Mouse (Mus musculus): ENCODE measurements at regions not wholly inside any gene's neighbourhood (a gene's known extent, or its start where the extent isn't known, plus 50 kb on each side); places are given as distances from the start of the nearest gene placed in this dataset.

DNA sequence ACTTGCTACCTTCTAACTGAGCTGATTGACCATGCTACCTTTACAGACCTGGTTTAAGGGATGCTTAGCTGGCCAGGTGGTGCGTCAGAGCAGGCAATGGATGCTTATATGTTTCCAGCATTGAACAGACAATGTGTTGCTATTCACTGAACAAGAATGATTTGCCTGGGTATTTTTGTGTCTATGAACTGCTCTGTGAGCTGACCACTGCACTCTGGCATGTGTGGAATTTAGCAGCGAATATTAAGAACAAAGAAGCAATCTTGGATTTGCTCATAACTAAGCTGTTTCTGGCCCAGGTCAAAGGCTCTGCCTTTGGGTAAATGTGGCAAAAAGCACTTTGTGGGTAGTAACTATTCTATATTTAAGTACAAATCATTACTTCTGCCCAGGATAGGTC, 58.3 kb upstream of the Ccdc39 start:
- intact Hi-C loops (cut with DNase I; ENCODE audit: low total_unique reads): no loop called here

DNA sequence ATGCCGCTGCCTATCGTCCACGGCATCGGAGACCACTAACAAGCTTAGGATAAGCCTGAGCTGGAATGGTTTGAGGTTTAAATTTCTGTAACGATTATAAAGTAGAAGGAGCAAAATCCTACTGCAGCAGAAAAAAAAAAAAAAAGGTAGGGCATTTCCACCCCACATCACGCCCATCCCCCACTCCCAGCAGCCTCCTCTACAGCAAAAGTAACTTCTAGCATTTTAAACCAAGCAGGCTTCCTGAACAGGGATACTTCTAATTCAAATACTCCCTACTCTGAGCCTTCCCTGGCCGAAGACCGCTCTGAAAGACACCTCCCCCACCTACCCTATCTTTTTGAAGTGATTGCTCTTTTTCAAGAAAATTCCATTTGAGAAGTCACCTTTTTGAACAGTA, 59.2 kb upstream of the Ccdc39 start:
- intact Hi-C loops (cut with DNase I; ENCODE audit: low total_unique reads): no loop called here
- DNase-seq: no peak

More for the DNA sequence above, 58.3 kb upstream of the Ccdc39 start:
- no peak for DNase-seq

DNA sequence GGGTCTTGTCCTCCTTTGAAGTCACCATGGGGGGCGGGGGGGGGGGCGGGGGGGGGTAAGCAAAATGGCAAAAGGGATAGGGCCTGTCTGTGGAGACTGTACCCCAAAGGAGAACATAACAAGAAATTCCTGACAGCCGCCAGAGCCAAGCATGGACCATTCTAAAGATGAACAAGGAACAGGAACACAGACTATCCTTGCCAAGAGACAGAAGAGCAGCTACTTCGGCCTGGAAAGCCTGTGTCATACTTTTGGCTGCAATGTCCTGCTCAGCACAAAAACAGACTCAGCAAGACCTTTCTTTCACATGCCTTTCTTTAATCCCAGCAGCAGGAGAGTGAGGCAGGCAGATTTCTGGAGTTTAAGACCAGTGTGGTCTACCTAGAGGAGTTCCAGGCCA, 59.7 kb upstream of the Ccdc39 start:
- no peak for DNase-seq
- intact Hi-C loops (cut with DNase I; ENCODE audit: low total_unique reads): no loop called here

DNA sequence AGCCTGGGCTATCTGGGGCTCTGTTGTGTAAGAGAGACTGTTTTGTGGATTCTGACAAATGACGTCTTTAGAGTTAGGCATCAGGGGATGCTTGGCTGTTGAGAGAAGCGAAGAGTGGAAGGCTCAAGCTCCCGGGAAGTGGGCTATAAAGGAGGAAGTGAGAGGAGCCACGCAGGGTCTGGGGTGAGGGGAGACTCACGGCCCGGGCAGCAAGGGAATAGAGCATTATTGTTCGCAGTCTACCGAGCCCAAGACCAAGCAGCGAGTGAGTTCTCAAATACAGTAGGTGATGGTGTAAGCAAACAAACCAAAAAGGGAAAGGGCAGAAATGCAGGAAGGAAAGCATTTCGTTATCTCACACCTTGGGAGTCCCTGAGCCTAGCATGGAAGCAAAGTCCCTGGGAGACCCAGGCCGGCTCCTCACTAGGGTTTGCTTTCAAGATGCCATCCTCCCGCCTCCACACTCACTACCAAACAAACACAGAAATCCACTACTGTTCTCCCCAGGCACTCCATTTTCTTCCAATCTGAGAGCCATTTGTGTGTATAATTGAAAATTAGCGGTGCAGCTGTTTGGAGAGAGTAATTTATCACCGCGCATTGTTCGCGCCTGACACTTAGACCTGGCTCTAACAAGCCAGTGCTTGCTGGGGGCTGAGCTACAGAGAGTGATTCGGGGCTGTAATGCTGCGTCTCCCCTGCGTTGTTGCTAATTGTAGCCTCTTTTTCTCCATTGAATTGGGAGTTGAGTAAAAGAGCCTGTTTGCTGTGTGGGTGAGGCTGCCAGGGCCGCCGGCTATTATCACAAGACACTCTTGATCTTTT, 61.0 kb upstream of the Ccdc39 start:
- no peak for DNase-seq
- intact Hi-C loops (cut with DNase I; ENCODE audit: low total_unique reads): no loop called here

DNA sequence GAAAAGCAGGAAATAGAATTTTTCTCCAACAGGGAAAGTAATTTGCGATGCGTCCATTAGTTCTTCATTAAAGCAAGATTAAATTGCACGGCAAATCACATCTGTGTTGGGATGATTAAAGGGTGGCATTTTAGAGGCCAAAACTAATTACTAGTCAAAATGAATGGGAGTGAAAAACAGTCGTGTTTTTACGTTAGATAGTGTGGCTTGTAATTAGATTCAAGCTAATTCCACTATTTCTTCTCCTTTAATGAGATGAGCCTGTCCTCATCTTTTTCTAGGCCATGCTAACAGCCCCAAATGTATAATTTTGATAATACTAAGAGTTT, 61.5 kb upstream of the Ccdc39 start:
- intact Hi-C loops (cut with DNase I; ENCODE audit: low total_unique reads): no loop called here
- DNase-seq: no peak

DNA sequence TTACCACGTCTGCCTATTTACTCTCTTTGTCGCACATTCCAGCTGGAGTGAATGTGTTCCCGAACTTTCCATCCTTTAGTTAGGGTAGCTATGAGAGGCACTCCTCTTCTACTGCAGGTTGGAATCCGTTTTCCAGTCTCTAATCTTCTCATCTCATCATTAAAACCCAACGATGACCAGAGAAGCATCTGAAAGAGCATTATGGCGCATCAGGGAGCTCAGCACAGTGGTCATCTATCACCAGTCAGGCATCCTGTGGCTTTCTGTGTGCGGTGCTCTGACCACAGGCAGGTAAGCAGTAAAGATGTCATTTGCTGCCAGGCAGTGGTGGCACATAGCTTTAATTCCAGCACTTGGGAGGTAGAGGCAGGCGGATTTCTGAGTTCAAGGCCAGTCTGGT, 63.0 kb upstream of the Ccdc39 start:
- intact Hi-C loops (cut with DNase I; ENCODE audit: low total_unique reads): no loop called here
- DNase-seq: no peak

DNA sequence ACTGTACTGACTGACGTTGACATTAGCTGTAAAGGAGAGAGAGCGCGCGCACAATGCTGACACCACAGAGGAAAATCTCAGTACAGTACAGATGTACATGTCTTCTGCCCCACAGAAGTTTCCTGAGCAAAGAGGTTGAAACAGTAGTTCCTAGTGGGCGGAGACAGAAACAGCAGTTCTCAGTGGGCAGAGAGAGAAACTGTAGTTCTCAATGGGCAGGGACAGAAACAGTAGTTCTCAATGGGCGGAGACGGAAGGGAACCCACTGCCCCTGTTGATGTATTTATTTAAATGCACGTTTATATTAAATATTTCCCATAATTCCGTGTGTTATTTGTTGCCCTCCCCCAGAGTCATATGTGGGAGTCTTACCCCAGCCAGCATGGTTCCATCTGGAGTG, 67.4 kb upstream of the Ccdc39 start:
- no peak for DNase-seq
- intact Hi-C loops (cut with DNase I; ENCODE audit: low total_unique reads): no loop called here

DNA sequence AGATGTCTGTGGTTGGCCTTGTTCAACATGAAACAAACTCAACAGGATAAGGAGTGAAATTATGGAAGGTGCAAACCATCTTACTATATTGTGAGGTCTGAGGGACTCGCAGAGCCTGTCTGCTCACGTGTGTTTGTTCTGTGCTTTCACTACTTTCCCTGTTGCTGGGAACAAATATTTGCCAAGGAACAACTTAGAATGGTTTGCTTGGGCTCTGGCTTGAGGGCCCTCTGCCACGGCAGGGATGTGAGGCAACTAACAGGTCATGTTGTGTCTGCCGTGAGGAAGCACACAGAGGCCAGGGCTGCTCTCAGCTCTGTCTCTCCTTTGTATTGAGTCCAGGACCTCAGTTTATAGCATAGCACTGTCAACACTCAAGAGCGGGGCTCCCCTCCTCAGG, 69.4 kb upstream of the Ccdc39 start:
- DNase-seq: no peak
- intact Hi-C loops (cut with DNase I; ENCODE audit: low total_unique reads): no loop called here

DNA sequence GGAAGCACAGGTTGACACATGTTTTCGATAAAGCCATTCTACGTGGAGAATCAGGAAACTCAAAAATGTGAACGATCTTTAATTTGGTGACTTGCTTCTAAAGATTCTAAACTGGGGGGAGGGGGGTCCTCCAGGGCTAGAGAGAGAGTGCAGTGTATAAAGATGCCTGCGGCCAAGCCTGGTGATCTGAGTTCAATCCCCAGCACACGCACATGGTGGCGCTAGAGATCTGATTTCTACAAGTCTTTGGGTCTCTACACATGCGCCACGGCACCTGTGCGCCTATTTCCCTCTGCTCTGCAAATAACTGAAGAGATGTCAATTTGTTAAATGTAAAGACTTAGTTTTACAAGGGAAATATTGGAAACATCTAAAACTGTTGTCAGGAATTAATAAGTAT, 70.3 kb upstream of the Ccdc39 start:
- intact Hi-C loops (cut with DNase I; ENCODE audit: low total_unique reads): no loop called here
- no peak for DNase-seq

DNA sequence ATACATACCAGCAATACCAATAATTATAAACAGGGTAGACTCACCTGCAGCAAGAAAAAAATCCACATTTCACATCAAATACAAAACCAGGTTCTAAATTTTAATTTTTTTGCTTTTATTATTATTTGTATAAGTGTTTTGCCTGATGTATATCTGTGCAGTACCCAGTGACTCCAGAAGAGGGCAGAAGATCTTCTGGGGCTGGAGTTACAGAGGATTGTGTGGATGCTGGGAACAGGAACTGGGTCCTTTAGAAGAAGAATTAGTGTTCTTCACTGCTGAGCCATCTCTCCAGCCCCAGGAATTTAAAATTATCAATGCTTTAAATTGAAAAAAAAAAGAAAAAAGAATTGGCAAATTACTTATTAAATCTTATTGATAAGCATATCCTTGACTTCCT, 71.7 kb upstream of the Ccdc39 start:
- no peak for DNase-seq

DNA sequence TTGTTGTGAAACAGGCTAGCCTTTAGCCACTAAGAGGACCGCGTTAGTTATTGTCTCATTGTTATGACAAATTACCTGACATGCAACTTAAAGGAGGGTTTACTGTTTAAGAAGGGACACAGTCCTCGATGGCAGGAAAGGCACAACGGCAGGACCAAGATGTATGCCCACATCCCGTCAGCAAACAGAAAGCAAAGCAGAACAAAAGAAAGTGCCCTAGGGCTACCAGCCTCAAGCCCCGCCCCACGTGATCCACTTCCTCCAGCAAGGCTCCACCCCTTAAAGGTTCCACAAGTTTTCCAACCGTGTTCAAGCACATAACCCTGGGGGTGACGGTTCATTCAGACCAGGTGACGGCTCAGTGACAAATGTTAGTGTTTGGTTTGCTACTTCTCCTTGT, 72.2 kb upstream of the Ccdc39 start:
- DNase-seq: no peak
- intact Hi-C loops (cut with DNase I; ENCODE audit: low total_unique reads): loop anchor here (5.0 kb wide), 1 partner anchor 89 kb away; no protein-coding TSS in a partner anchor

More for the DNA sequence above, 71.7 kb upstream of the Ccdc39 start:
- intact Hi-C loops (cut with DNase I; ENCODE audit: low total_unique reads): loop anchor here (5.0 kb wide), 1 partner anchor 88 kb away; no protein-coding TSS in a partner anchor

DNA sequence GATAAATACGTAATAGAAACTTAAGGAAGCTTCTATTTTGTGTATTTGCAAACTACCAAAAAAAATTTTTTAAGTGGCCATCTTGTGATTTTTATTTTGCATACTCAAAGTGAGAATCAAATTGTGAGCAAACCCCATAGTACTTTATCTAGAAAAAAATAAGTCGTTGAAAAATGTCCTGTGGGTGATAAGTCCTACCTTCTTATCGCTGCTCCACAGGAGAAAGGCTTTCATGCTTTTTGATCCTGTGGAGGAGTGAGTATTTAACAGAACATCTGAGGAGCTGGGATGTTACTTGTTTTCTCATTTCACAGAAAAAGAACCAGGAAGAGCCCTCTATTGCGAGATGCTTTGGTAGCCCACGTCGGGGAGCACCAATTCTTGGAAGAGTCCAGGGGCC, 72.7 kb upstream of the Ccdc39 start:
- DNase-seq: no peak
- intact Hi-C loops (cut with DNase I; ENCODE audit: low total_unique reads): loop anchor here (5.0 kb wide), 1 partner anchor 90 kb away; no protein-coding TSS in a partner anchor

DNA sequence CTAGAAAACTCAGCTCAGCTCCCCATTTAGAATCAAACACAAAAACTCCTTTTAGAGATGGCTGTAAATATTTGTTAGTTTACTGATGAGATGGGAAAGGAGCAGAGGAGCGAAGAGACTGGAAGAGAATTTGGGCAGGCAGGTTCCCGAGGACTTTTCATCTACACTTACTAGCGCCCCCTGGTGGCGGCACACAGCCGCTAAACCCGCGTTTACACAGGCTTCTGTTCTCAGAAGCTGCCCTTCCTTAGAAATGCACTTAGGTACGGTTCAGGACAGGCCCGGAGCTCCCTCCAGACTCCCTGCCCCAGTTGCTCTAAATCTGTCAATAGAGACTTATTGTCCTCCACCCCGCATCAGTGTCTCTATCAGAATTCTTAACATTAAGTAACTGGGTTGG, 74.7 kb upstream of the Ccdc39 start:
- intact Hi-C loops (cut with DNase I; ENCODE audit: low total_unique reads): loop anchor here (5.0 kb wide), 1 partner anchor 91 kb away; no protein-coding TSS in a partner anchor
- DNase-seq: peak; percentile 73

DNA sequence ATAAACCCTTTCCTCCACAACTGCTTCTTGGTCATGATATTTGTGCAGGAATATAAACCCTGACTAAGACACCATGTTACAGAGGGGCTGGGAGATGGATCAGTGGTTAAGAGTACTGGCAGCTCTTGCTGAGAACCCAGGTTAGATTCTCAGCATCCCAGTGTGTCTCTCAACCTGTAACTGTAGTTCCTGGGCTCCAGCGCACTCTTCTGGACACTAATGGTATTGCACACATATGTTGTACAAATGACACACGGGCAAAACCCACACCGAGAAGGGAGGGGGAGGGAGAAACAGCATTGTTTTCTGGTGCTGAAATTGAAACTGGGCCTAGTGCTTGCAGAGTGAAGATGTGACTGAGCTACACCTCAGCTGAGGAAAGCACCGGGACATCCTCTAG, 81.0 kb upstream of the Ccdc39 start:
- intact Hi-C loops (cut with DNase I; ENCODE audit: low total_unique reads): no loop called here
- DNase-seq: no peak

DNA sequence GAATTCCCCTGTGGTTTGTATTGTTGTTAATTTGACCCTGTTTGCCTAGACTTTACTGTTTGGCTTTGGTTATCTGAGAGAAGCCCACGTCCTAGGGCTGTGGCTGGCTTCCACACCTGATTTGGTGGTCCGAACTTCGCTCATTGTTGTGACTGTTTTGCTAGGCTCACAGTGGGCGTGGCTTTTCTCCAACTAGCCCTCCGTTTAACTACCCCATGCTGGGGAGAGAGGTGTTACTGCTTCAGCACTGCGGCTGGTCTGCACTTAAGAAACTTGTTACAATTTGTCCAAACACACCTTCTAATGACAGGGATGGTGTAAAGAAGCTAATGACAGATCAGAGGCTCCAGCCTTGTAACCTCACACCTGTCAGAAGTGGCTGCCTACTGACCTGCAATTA, 64.7 kb upstream of the Fxr1 start:
- intact Hi-C loops (cut with DNase I; ENCODE audit: low total_unique reads): loop anchor here (10.0 kb wide), 1 partner anchor 680 kb away; no protein-coding TSS in a partner anchor
- DNase-seq: no peak

DNA sequence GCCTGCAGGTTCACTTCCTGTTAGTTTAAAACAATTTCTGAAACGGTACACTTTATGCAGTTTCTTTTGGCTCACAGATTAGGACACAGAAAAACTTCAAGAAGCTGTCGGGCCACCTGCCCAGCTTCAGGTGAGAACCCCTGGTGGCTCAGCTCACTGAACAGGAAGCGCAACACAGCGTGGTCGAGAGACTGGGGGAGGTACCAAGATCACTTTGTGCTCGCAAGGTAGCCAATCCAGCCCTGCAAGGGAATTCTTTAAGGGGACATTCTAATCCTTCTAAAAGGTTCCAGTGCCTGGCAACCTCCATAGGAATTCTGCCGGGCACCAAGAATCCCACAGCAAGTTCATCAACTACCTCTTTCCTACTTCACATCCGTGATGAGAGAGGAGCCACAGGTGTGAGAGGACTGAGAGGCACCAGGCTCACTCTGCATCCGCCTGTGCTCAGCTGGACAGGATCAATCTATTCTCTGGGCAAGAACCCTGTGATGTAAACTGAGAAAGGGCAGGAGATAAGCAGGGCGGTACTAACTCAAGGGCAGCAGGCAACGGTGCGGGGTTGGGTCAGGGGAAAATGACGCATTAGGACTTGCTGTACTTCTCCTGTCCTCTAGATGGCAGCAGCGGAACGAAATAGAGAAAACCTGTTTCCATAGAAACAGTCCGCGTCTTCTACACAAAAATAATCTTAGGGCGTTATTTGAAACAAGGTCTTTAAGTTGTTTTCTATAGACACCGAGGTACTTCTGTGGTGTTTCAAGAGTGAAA, 63.7 kb upstream of the Fxr1 start:
- peak; percentile 43 for DNase-seq
- intact Hi-C loops (cut with DNase I; ENCODE audit: low total_unique reads): loop anchor here (10.0 kb wide), 1 partner anchor 679 kb away; no protein-coding TSS in a partner anchor

DNA sequence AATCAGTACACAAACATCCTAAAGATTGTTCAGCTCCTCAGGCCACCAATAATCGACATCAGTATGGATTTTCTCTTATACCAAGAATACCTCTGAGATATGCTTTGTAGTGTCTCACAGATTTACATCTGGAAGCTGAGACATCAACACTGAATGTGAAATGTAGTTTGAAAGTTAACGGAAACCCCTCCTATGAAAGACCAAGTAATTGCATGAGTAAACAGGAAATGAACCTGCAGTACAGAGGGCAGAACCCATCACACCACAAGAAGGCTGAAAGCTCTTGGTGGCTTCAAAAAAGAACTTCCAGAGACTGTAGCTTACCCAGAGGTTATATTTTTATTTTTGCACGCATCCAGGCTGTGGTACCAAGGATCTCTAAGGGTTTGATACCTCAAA, 63.1 kb upstream of the Fxr1 start:
- intact Hi-C loops (cut with DNase I; ENCODE audit: low total_unique reads): loop anchor here (10.0 kb wide), 1 partner anchor 678 kb away; no protein-coding TSS in a partner anchor

DNA sequence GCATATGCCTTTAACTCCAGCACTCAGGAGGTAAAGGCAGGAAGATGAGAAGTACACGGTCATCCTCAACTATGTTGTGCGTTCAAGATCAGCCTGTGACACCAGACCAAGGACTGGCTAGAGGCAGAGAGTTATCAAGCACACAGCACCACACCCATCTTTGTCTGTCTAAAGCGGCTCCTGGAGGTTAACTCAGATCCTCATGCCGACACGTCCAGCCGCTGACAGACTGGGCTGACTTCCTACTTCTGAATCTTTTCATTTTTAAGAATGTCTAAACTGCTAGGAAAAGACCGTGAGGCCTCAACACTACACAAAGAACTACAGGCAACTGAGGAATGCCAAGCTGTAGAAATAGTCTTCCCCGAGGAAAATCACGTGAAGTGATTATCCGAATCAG, 62.1 kb upstream of the Fxr1 start:
- intact Hi-C loops (cut with DNase I; ENCODE audit: low total_unique reads): loop anchor here (10.0 kb wide), 1 partner anchor 677 kb away; no protein-coding TSS in a partner anchor

More for the DNA sequence above, 63.1 kb upstream of the Fxr1 start:
- DNase-seq: no peak

DNA sequence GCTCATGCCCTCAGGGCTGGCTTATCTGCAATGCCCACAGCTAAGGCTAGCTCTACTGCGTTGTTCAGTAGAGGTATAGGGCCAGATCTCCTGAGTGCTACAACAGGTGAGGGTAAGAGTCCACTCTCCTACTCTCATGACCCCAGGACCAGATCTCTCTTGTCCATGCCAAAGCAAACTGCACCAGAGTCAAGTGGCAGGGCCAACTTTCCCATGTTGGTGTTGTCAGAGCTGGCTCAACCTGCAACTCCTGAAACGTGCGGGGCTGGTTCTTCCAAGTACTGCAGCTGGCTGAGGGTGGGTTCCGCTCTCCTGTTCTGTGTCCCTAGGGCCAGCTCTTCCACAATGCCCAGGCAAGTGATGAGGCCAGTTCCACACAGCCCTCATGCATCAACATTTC, 61.5 kb upstream of the Fxr1 start:
- no peak for DNase-seq
- intact Hi-C loops (cut with DNase I; ENCODE audit: low total_unique reads): loop anchor here (10.0 kb wide), 1 partner anchor 677 kb away; no protein-coding TSS in a partner anchor

More for the DNA sequence above, 62.1 kb upstream of the Fxr1 start:
- DNase-seq: no peak

DNA sequence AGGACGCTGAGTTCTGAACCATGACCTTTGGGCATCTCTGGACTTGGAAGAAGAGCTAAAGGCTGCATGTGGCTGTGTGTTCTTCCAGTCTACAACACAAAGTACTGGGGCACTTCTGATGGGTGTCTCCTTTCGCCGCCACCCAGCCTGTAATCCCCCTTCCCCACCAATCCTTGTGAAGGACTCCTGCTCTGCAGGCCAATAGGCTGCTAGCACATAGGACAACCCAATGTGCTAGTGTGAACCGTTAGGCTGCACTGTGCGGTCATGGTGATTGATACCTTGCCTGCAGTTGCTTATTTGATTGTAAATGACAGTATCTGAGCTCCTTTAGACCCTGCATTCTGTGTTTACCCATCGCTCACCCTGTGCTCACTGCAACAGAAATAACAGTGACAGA, 59.5 kb upstream of the Fxr1 start:
- DNase-seq: no peak
- intact Hi-C loops (cut with DNase I; ENCODE audit: low total_unique reads): no loop called here

DNA sequence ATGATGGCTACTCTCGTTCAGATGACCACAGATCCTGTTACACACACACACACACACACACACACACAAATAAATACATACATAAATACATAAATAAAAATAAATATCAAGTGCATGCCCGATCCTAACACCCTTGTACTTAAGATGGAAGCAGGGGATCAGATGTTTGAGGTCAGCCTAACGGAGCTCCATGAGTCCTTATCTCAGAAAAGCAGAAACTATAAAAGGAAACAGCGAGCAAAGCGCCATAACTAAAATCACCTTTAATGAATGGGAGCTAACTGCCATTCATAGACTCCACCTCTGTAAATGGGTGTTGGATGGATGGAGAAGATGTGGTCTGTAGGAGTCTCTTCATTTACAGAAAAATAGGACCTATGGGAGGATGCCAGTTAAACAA, 56.8 kb upstream of the Fxr1 start:
- DNase-seq: no peak
- intact Hi-C loops (cut with DNase I; ENCODE audit: low total_unique reads): no loop called here
